Mouse (Mus musculus): Measurements from ENCODE around the gene Calcoco1.

- TF ChIP-seq POLR2A (IDR thresholded peaks at IDR 0.05; ENCODE audit: low read depth, low read length): no peak
- TF ChIP-seq CTCF (conservative IDR thresholded peaks at IDR 0.05; ENCODE audit: insufficient read depth, insufficient read length, low read depth, low read length): no peak
Observed at GRCm38 (mm10) chr15:102702972-102703371, 19.0 kb downstream of the Calcoco1 start.

All from kidney, adult 2 months (tissue).